Mouse (Mus musculus): ENCODE results near the gene Ccser1. TPM values are rescaled to one million over a fixed set of nuclear protein-coding genes. Genes with fewer than 3 reads are reported as not detected.

Gene Ccser1
- polyA plus RNA-seq, 1 experiment from 2014 or later = not detected

DNA sequence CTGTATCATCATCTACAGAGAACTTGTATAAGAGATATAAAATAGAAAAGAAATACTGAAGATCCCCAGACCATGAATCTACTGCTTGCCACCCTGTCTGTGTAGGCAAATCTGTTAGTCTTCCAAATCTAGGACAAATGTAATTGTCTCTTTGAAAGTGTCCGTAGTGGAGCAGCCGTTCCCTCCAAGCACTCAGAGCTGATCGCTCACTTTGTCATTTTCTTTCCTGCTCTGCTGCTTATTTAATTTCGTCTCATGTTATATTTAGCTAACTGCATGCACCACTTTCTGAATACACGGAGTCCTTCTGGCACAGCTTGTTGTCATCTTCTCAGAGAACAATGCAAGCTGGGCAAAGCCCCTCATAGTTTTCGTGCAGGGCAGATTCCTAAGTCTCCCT lies 1018.6 kb downstream of the Ccser1 start:
- Histone ChIP-seq H3K36me3 (ENCODE audit: inconsistent target) (no peaks in the 10 kb centered on the region), H3K4me3 (ENCODE audit: inconsistent target) (no peak overlapping the region), H3K27ac (no peak overlapping the region), H3K79me2 (ENCODE audit: inconsistent target) (no peaks in the 10 kb centered on the region)
- WGBS (ENCODE audit: missing documents) = 85% methylated on average over 6 of the region's 6 CpGs

DNA sequence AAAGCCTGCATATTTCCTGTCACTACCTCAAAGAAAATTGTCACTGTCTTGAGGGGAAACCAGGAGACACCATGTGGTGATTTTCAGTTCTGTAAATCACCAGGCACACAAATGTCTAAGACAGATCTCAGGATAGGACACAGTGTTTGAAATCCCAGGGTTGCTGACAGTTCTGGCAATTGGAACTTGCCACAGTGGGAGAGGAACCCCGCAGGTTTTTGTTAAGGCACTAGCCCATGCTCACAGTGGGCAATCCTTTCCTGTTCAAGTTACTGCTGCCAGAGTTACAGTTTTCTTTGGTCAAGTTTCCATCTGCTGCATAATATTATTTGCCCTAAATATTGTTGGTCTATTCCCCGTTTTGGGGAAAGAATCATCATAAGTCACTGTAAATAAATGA lies 1024.9 kb downstream of the Ccser1 start:
- no peak overlapping the region for H3K4me3 ChIP-seq (ENCODE audit: inconsistent target)
- WGBS (ENCODE audit: missing documents) = 79% methylated on average over 2 of the region's 2 CpGs
- no peak overlapping the region for H3K27ac ChIP-seq
- no peaks in the 10 kb centered on the region for H3K36me3 ChIP-seq (ENCODE audit: inconsistent target)
- H3K79me2 ChIP-seq (ENCODE audit: inconsistent target) = no peaks in the 10 kb centered on the region

DNA sequence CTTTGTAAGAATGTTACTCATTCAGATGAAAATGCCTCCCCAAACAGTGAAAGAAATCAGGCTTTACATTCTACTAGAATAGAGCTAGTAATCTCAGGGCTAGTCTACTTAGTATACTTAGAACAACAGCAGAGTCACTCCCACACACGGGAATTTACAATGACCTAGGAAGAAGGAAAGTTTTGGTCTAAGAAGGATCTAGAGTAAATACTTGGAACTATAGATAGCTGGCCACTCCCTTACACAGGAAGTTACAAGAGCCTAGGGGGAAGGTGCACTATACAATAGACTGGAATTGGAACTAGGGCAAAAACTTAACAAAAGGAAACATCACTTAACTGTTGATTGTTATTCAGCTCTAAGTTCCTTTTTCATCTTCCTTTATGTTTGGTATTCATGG lies 1041.7 kb downstream of the Ccser1 start:
- WGBS (ENCODE audit: missing documents) = 31% methylated on average over 1 of the region's 1 CpGs
- no peak overlapping the region for H3K27ac ChIP-seq
- H3K36me3 ChIP-seq (ENCODE audit: inconsistent target) = no peaks in the 10 kb centered on the region
- H3K79me2 ChIP-seq (ENCODE audit: inconsistent target) = no peaks in the 10 kb centered on the region
- H3K4me3 ChIP-seq (ENCODE audit: inconsistent target) = no peak overlapping the region

DNA sequence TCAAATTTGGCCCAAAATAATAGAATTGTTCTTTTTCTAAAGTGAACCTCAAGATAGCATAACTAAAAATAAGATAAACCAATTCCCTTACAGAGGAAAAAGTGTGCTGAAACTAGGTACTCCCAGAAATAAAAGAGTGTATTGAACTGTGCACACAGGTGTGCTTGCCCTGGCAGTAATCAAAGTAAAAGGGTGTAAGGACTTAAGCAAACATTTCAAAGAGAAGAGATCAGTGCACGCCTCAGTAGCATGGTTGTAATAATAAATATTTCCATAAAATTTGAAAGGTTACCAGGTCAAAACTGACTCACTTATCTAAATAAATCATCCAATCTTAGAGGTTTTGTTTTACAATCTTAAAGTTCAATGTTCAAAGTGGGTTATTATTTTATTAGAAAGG lies 1083.8 kb downstream of the Ccser1 start:
- 92% methylated on average over 1 of the region's 1 CpGs for WGBS (ENCODE audit: missing documents)
- Histone ChIP-seq H3K36me3 (ENCODE audit: inconsistent target) (no peaks in the 10 kb centered on the region), H3K4me3 (ENCODE audit: inconsistent target) (no peak overlapping the region), H3K27ac (no peak overlapping the region), H3K79me2 (ENCODE audit: inconsistent target) (no peaks in the 10 kb centered on the region)

DNA sequence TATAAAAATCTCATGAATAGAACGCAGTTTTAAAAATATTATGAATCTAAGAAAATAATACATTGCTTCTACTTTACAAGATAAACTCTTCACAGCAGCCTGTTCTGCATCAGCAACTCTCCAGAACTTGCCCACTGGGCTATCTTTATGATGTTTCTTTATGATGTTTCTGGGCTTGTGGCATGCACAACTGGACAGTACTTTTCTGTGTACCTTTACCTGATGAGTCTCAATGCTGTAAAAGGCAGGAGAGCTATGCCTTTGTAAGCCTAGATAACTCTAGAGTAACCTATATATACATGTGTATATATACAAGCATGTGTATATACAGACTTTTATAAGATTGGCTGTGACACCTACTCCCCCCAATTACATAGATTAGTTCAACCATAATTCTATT lies 1084.4 kb downstream of the Ccser1 start:
- no peaks in the 10 kb centered on the region for H3K79me2 ChIP-seq (ENCODE audit: inconsistent target)
- no peak overlapping the region for H3K4me3 ChIP-seq (ENCODE audit: inconsistent target)
- H3K36me3 ChIP-seq (ENCODE audit: inconsistent target) = no peaks in the 10 kb centered on the region
- no peak overlapping the region for H3K27ac ChIP-seq
- WGBS (ENCODE audit: missing documents) = 73% methylated on average over 1 of the region's 1 CpGs

DNA sequence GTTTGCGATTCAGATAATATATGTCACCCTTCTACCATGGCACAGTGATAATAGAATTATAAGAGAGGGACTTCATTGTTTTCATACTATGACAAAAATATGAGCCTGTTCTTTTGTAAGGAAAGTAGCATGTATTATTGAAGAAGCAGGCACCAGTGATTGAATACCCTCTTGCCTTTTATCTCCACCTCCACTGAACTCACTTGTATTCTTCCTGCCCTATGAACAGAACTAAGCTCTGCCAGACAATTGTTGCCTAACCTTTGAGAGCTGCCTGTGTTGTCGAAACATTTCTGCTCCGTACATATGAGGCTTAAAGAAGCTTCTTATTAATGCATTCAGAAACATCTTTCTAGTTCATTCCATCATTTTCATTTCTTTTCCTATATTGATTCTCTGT lies 1101.1 kb downstream of the Ccser1 start:
- 96% methylated on average over 3 of the region's 3 CpGs for WGBS (ENCODE audit: missing documents)
- Histone ChIP-seq H3K4me3 (ENCODE audit: inconsistent target) (no peak overlapping the region), H3K27ac (no peak overlapping the region)

DNA sequence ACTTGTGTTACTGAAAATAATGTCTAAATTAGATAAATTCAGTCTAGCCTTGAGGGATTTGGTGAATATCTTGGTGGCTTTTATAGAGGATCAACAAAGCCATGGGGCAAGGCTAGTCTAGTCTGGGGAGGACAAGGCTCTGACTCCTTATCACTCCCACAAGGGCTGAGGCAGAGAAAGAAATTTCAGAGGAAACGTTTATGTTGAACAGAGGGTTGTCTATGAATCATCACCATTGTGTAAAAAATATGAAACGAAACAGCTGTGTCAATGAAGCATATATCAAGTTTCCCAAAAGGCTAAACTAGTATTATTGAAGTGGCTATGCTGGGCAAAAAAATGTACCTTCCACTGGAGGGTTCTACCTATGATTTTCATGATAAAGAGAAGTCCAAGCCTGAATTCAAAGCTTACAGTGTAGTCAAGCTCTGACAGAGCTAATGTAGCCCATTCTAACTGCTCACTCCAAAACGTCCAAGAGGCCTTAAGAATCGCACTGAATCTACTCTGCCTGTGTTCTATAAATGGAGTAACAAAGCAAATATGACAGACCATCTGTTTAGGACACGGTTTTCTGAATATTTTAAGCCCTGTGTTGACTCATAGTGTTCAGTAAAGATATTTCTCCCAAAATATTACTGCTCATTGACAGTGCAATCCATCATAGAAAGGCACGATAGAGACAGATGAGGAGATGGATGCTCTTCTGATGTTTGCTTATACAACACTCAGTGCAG lies 1121.6 kb downstream of the Ccser1 start:
- Histone ChIP-seq H3K4me3 (ENCODE audit: inconsistent target) (no peak overlapping the region), H3K79me2 (ENCODE audit: inconsistent target) (no peaks in the 10 kb centered on the region), H3K27ac (no peak overlapping the region), H3K36me3 (ENCODE audit: inconsistent target) (no peaks in the 10 kb centered on the region)
- WGBS (ENCODE audit: missing documents) = 74% methylated on average over 6 of the region's 6 CpGs

More for the DNA sequence above, 1101.1 kb downstream of the Ccser1 start:
- Histone ChIP-seq H3K36me3 (ENCODE audit: inconsistent target) (no peaks in the 10 kb centered on the region), H3K79me2 (ENCODE audit: inconsistent target) (no peaks in the 10 kb centered on the region)

DNA sequence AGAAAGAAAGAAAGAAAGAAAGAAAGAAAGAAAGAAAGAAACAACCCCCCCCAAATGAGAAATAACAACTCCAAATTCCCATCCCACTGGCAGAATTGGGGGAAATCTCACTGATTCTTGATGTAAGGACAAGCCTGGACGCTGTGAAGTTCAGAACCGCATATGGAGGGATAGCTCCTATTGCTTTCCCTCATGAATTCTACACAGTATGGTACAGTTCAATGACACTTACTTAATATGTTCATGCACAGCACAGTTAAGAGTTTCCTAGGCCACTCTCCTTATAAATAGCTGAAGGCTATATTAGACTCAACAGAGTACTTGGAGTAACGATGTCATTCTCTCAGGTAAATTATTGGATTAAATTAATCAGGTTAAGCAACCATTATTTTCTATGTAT lies 1138.5 kb downstream of the Ccser1 start:
- Histone ChIP-seq H3K36me3 (ENCODE audit: inconsistent target) (no peaks in the 10 kb centered on the region), H3K4me3 (ENCODE audit: inconsistent target) (no peak overlapping the region), H3K27ac (no peak overlapping the region), H3K79me2 (ENCODE audit: inconsistent target) (no peaks in the 10 kb centered on the region)
- WGBS (ENCODE audit: missing documents) = 88% methylated on average over 3 of the region's 3 CpGs

DNA sequence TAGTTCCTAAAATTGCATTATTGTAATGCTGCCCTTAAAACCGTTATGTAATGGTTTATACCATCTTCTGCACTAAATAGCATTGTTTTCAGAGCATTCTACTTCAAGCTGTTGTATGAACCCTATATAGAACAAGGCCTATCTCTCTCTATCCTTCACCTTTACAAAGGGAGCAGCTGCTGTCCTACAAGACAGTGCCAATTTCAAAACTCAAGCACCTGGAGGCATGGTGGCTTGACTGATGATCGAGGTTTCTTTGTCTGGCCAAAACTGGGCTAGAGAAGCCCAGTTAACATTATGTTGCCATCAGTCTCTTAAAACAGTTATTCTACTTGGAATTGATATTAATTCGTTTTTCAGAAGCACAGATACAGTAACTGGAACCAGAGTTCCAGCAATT lies 1160.2 kb downstream of the Ccser1 start:
- WGBS (ENCODE audit: missing documents) = 56% methylated on average over 3 of the region's 3 CpGs
- H3K36me3 ChIP-seq (ENCODE audit: inconsistent target) = no peaks in the 10 kb centered on the region
- no peak overlapping the region for H3K4me3 ChIP-seq (ENCODE audit: inconsistent target)
- no peaks in the 10 kb centered on the region for H3K79me2 ChIP-seq (ENCODE audit: inconsistent target)
- H3K27ac ChIP-seq = no peak overlapping the region

DNA sequence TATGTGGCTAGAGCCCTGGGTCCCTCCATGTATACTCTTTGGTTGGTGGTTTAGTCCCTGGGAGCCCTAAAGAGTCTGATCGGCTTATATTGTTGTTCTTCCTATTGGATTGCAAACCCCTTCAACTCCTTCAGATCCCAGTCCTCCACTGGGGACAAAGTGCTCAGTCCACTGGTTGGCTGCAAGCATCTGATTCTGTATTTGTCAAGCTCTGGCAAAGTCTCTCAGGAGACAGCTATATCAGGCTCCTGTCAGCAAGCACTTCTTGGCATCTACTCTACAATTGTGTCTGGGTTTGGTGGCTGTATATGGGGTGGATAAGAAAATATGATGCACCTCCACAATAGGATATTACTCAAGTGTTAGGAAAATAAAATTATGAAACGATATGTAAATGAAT lies 1187.7 kb downstream of the Ccser1 start:
- WGBS (ENCODE audit: missing documents) = 93% methylated on average over 2 of the region's 2 CpGs
- no peaks in the 10 kb centered on the region for H3K36me3 ChIP-seq (ENCODE audit: inconsistent target)
- no peak overlapping the region for H3K27ac ChIP-seq
- no peaks in the 10 kb centered on the region for H3K79me2 ChIP-seq (ENCODE audit: inconsistent target)
- no peak overlapping the region for H3K4me3 ChIP-seq (ENCODE audit: inconsistent target)

All from macrophage (primary cell).